Mouse (Mus musculus): Measurements from ENCODE around the gene Nfib.

Nfib gene

DNA sequence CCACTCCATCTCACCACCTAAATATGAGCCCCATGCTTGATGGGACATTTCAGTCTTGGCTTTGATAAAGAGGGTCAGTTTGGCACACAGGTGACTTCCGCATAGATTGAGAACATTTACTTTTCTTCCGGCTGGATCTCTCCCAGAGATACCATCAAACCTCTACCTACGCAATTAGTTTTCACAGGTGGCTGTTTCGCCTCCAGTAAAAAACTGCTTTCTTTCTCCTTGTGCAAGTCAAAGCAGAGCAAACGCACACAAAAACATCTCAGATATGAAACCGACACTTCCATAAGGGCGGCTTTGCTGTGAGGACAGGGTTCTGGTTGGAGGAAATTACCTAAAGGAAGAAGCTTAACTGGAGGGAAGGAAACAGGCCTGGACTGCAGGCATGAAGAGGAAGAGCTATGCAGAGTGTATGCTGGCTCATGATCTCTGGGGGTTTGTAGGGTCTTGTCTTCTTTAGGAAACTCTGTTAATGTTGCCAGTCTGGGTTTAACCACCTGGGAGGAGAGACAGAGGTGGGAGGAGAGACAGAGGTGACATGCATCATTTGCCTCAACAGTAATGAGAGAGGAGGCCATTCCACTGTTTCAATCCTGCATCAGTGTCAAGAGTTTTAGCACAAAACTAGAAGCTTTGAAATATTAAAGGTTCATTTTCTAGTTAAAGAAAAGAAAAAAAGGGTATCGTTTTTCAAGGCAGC, 249.8 kb downstream of the Nfib start:
- DNase-seq: no peak

- DNase-seq: no peak
Measured at GRCm38 (mm10) chr4:82454989-82455388, 250.6 kb downstream of the Nfib start.

GRCm38 (mm10) chr4:82453341-82453740, 252.2 kb downstream of the Nfib start:
- no peak for DNase-seq

- no peak for DNase-seq
Measured at GRCm38 (mm10) chr4:82452905-82453304, 252.6 kb downstream of the Nfib start.

- no peak for DNase-seq
Measured at GRCm38 (mm10) chr4:82447061-82447671, 258.4 kb downstream of the Nfib start.

- no peak for DNase-seq
Measured at GRCm38 (mm10) chr4:82444078-82444477, 261.5 kb downstream of the Nfib start.

DNA sequence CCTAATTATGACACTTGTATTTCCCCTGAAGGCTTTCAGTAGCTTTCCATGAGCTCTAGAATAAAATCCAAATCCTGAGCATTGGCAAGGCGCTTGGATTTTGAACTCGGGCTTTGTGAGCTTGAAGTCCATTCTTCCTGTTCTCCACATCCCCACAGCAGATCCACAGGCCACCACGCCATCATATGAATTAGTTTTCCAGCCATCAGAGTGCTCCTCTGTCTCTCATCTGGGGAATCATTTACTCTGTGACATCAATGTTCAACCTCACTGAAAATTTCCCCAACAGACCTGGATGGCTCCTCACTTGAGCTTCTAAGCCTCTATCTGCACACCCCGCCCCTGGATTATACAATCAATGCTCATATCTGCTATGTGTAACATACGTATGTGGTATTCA, 262.1 kb downstream of the Nfib start:
- no peak for DNase-seq

DNA sequence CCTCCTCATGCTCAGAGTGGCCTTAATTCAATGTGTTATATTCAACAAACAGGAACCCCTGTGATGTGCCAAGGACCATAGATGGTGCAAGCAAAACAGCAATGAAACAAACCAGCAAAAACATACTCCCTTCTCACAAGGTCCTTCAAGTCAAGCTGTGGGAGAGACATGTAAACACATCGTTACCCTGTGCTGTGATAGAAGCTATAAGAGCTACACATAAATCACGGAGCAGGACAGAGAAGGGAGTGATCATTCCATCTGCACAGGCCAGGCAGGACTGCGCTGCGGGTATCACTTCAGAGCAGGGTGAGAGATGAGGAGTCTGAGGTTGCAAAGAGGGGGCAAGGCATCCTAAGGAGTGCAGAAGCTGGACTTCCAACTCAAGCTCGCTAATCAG, 262.5 kb downstream of the Nfib start:
- no peak for DNase-seq

GRCm38 (mm10) chr4:82440606-82441005, 264.9 kb downstream of the Nfib start:
- DNase-seq: no peak

DNA sequence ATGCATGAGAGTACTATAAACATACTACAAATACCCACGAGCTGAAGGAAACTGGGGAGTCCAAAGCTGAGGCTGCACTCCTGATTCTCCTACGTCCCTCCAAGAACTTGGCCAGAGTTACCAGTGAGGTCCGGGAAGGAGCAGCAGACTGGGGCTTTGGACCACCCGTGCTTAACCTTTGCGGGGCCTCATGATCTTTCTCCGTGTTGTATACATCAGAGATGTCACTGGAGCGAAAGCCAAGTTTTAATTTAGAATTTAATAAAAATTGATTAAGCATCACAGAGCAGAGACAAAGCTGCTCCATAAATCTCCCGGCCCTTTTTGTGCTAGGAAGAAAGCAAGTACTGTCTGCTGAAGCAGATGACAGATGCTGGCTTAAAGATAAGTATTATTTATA, 265.7 kb downstream of the Nfib start:
- DNase-seq: no peak

GRCm38 (mm10) chr4:82438631-82439030, 266.9 kb downstream of the Nfib start:
- DNase-seq: no peak

- no peak for DNase-seq
Measured at GRCm38 (mm10) chr4:82437533-82438318, 267.8 kb downstream of the Nfib start.

DNA sequence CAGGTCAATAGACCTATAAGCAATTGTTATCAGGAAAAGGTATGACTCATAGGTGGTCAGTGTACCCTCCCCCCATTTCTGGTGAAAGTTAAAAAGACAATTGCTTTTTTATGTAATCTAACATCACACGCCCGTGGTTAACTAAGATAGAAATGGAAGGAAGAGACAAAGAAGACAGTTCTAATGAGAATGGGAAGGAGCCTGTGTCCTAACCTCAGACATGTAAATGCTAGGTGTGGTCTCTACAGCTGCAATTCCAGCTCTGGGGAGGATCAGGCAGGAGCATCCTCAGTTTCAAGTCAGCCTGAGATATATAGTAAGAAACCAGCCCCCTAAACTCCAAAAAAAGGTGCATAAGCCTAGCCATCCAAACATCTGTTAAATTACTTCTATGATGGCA, 268.9 kb downstream of the Nfib start:
- no peak for DNase-seq

- no peak for DNase-seq
Measured at GRCm38 (mm10) chr4:82435716-82436115, 269.8 kb downstream of the Nfib start.

DNA sequence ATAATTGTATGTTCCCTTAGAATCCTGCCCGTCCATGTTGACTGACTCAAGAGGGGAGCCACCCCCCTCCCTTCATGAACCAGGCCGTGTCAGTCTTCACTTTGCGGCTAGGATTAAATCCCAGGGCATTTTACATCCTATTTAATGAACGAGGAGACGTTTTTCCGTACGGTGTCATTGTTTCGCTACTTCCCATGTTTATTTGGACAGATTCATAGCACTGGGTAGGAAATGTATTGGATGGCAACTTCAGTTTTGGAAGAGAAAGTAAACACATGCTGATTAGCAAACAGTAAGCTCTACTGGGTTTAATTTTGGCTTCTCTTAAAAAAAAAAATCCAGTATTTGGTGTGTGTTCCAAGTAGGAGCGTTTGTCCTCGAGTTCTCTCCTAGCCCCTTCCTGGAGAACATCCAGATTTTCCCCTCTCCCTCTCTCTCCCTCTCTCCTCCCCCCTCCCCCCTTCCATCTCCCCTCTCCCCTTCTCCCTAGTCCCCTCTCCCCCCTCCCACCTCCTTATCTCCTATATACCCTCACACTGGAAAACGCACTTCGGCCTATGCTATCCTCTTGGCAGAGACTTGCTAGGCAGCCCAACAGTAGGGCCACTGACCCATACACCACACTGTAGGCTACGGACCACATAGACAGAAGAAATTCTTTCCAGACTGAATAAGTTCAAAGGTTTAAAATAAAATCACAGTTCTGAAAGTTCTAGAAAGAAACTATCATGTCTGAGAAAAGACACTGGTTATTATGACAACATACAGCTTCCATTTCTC, 271.4 kb downstream of the Nfib start:
- DNase-seq: no peak

- no peak for DNase-seq
Measured at GRCm38 (mm10) chr4:82431831-82432230, 273.7 kb downstream of the Nfib start.

- DNase-seq: no peak
Measured at GRCm38 (mm10) chr4:82430802-82431201, 274.7 kb downstream of the Nfib start.

DNA sequence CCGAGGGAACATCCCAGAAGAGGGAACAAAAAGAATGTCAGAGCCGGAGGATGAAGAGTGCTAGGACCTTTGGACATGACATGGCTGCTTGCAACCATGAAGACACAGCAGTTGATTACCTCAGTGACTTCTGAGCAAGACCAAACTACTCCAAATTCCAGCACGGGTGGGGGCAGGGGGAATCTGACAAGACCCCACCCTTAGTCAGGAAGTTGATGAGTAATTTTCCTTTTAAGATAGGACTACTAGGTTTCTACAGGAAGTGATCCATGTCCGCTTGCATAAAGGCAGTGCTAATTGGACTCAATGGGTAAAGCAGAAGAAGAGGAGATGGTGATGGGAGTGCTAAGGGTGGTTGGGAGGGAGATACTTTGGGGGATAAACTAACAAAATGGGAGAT, 279.3 kb downstream of the Nfib start:
- no peak for DNase-seq

GRCm38 (mm10) chr4:82418241-82418640, 287.3 kb downstream of the Nfib start:
- DNase-seq: no peak

GRCm38 (mm10) chr4:82415817-82416216, 289.7 kb downstream of the Nfib start:
- no peak for DNase-seq

GRCm38 (mm10) chr4:82412651-82413050, 292.9 kb downstream of the Nfib start:
- DNase-seq: no peak

DNA sequence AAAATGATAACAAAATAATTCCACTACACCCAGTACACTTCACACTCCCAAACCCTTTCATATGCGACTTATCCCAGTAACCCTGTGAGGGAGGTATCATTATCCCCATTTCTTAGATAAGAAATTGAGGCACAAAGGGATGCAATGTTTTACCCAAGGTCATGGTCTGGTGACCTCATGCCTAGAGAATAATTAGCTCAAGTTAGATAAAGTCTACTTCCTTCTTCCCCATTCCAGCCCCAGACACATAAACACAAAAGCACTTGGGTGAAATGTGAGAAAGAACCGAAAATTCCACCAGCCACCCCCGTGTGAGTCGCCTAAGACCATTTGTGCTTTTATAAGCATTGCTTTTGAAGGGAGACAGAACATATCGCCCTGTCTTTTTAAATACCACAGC, 293.6 kb downstream of the Nfib start:
- no peak for DNase-seq
